Mouse (Mus musculus) forebrain, embryonic 11.5 days (tissue): ENCODE data around the gene Nutf2-ps1. TPM values are rescaled to one million over a fixed set of nuclear protein-coding genes. Genes with fewer than 3 reads are reported as not detected.
"Not testable (repeated sequence)": the region's sequence is repeated elsewhere in the genome, so short reads cannot be mapped to it uniquely, and the experiment has no call there.

Experiments
- ATAC-seq: fragments of 200-750 bp; cut with Nextera tagmentation; replicated peaks from 2 replicates; pipeline ENCODE4 v1.8.0; 2017; ENCODE audit warnings: moderate TSS enrichment; ENCODE audit not compliant: low FRiP score
- DNase-seq: peaks from one replicate; pipeline ENCODE4 v3.0.0-alpha.2; 2017; ENCODE audit warnings: low spot score
- H3K27ac ChIP-seq: fragments of 300-500 bp; sonication (generic); 2 replicates; pipeline ENCODE4 v1.5.1; 2014; ENCODE audit warnings: low read depth, low read length
- H3K27me3 ChIP-seq: fragments of 300-500 bp; sonication (generic); 2 replicates; pipeline ENCODE4 v1.6.1; 2014; ENCODE audit warnings: mild to moderate bottlenecking, low read length, mixed read lengths; ENCODE audit not compliant: control insufficient read depth, insufficient read depth
- H3K36me3 ChIP-seq: fragments of 300-500 bp; sonication (generic); 2 replicates; pipeline ENCODE4 v1.6.1; 2014; ENCODE audit warnings: mild to moderate bottlenecking, low read length, moderate library complexity, mixed read lengths; ENCODE audit not compliant: control insufficient read depth, insufficient read depth
- H3K4me1 ChIP-seq: fragments of 300-500 bp; sonication (generic); replicated peaks from 2 replicates; pipeline ENCODE4 v1.6.1; 2014; ENCODE audit warnings: low read length, mixed read lengths; ENCODE audit not compliant: control insufficient read depth, insufficient read depth
- H3K4me2 ChIP-seq: fragments of 300-500 bp; sonication (generic); 2 replicates; pipeline ENCODE4 v1.6.1; 2014; ENCODE audit warnings: low read depth, mild to moderate bottlenecking, low read length, moderate library complexity, mixed read lengths; ENCODE audit not compliant: severe bottlenecking
- H3K4me3 ChIP-seq: fragments of 300-500 bp; sonication (generic); 2 replicates; pipeline ENCODE4 v1.5.1; 2014; ENCODE audit warnings: low read depth, low read length
- H3K9ac ChIP-seq: fragments of 300-500 bp; sonication (generic); 2 replicates; pipeline ENCODE4 v1.6.1; 2014; ENCODE audit warnings: low read length
- H3K9me3 ChIP-seq: fragments of 300-500 bp; sonication (generic); 2 replicates; pipeline ENCODE4 v1.6.1; 2016; ENCODE audit warnings: low read length, mixed read lengths; ENCODE audit not compliant: control insufficient read depth
- WGBS: fragments of 180-500 bp; shearing (Covaris S2); extraction: QIAGEN DNeasy Blood & Tissue Kit; methylation state at CpG from one replicate; pipeline ENCODE4 v1.1.7; 2014; 5-methylcytosine and 5-hydroxymethylcytosine counted together
- polyA plus RNA-seq: library from polyadenylated mRNA; unstranded; fragments of >200 nt; fragmentation: Nextera tagmentation; extraction: Ambion mirVana; gene quantifications from 2 replicates; pipeline ENCODE4 v1.2.1, GENCODE M21; 2014

The Nutf2-ps1 gene
- polyA plus RNA-seq, 1 experiment from 2014 or later: 467 TPM

DNA sequence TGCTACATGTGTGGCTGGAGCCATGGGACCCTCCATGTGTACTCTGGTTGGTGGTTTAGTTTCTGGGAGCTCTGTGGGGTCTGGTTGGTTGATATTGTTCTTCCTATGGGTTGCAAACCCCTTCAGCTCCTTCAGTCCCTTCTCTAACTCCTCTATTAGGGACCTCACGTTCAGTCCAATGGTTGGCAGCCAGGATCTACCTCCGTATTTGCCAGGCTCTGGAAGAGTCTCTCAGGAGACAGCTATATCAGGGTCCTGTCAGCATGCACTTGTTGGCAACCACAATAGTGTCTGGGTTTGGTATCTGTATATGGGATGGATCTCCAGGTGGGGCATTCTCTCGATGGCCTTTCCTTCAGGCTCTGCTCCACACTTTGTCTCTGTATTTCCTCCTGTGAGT is 1.2 kb downstream of the Nutf2-ps1 start:
- DNase-seq, H3K4me1 ChIP-seq, H3K27ac ChIP-seq, H3K36me3 ChIP-seq, H3K4me2 ChIP-seq, ATAC-seq, H3K4me3 ChIP-seq, H3K27me3 ChIP-seq, H3K9ac ChIP-seq: not testable (repeated sequence)
- H3K9me3 ChIP-seq: peaks cover 10% of the 10 kb centered on the region
- WGBS: 84% methylated on average over 3 of the region's 3 CpGs

DNA sequence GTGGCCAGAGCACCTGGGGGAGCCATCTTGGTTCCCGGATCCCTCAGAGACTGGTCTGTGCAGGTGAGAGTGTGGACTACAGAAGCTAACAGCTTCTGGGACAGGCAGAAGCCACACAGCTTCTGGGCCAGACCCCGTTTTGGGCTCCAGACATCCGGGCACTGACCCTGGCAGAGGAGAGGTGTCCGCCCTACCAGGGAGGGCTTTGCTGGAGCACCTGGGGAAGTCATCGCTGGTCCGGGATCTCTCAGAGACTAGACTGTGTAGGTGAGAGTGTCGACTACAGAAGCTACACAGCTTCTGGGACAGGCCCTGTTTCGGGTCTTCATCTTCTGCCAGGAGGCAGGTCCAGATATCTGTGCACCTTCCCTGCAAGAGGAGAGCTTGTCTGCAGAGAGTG is 8.6 kb downstream of the Nutf2-ps1 start:
- not testable (repeated sequence) for H3K27me3 ChIP-seq, H3K9ac ChIP-seq, H3K4me3 ChIP-seq, H3K4me2 ChIP-seq, ATAC-seq, H3K36me3 ChIP-seq, H3K27ac ChIP-seq, H3K4me1 ChIP-seq
- H3K9me3 ChIP-seq: peaks cover 10% of the 10 kb centered on the region
- DNase-seq: peak; percentile 37
- 85% methylated on average over 8 of the region's 8 CpGs for WGBS

DNA sequence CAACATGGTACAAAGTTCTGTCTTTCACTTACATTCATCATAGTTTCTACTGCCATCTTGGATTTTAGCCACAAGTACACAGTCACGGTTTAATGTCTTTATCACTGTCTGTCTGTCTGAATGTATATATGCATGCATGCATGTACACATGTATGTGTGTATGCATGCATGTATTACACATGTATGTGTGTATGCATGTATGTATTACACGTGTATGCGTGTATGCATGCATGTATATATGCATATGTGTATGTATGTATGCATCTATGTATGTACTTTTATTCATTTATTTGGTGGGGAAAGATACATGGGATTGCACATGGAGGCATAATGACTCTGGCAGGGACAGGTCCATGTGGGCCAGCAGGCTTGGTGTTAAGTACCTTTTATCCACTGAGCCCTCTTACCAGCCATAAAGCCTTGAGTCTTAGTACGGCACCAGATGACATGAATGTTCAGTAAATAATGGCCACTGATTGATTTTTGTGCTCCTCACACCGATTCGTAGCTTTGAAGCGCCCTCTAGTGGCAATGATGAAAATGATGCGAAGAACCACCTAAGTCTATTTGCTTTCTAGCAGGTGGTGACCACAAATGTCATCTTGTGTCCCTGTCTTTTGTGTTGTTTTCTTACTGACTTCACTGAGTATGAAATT is 10.1 kb downstream of the Nutf2-ps1 start:
- no peak overlapping the region for H3K27ac ChIP-seq
- no peak overlapping the region for H3K4me2 ChIP-seq
- ATAC-seq (peak; percentile 67), DNase-seq (peak; percentile 71)
- H3K4me1 ChIP-seq: no peaks in the 10 kb centered on the region
- no peaks in the 10 kb centered on the region for H3K36me3 ChIP-seq
- no peak overlapping the region for H3K4me3 ChIP-seq
- H3K9me3 ChIP-seq: no peaks in the 10 kb centered on the region; the same call in 1 of the 2 replicates
- 14% methylated on average over 8 of the region's 8 CpGs for WGBS
- no peak overlapping the region for H3K9ac ChIP-seq
- no peaks in the 10 kb centered on the region for H3K27me3 ChIP-seq

DNA sequence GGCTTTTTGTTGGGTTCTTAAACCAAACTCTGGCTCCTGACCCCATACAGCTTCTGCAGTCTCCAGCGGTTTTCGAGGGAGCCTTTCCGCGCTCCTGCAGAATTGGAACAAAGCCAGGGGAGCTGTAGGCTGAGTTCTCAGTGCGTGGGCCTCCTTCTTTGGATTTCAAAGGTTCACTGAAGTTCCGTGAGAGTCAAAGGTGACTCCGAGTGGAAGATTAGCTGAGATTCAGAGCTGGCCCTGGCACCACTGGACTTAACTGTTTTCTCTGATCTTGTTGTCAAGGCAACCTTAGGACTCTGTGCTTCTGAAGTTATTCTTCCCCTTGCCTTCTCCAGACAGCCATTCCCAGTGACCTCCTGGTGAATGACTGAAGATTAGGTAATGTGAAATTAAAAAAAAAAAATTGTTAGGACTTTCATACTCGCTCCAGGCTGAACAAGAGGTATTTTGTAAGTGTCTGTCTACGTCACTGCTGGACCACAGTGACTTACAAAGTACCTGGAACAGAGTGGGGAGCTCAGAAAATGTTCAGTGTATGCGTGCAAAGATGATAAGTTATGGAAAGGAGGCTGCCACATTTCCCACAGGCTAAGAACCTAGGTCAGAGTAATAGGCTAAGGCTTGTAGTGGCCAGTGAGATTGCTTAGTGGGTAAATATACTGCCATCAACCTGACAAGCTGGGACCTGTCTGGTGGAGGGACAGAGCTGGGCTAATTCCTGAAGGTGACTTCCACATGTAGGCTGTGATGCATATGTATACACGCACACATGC is 11.7 kb downstream of the Nutf2-ps1 start:
- WGBS: 50% methylated on average over 11 of the region's 11 CpGs
- Histone ChIP-seq H3K9me3 (no peaks in the 10 kb centered on the region), H3K27ac (no peak overlapping the region), H3K27me3 (no peaks in the 10 kb centered on the region), H3K36me3 (no peaks in the 10 kb centered on the region), H3K9ac (no peak overlapping the region), H3K4me3 (no peak overlapping the region), H3K4me2 (no peak overlapping the region), H3K4me1 (no peaks in the 10 kb centered on the region)
- ATAC-seq (no peak), DNase-seq (peak; percentile 46)

DNA sequence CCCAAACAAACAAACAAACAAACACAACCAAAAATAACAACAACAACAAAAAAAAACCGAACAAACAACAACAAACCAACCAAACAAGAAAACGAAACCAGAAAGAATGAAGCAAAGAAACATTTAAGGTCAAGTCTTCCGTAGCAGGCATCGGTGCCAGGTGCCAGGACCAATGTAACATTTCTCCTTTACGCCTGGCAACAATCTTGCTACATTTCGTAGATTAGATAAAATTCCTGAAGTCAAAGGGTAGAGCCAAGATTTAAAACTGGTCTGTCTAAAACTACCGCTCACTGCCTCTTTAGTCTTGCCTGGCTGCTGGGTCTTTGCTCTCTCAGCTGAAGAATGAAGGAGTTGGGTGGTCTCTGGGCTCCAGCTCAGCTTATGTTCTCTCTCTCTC is 12.8 kb downstream of the Nutf2-ps1 start:
- Histone ChIP-seq H3K27me3 (no peaks in the 10 kb centered on the region), H3K27ac (no peak overlapping the region), H3K4me2 (no peak overlapping the region), H3K4me3 (no peak overlapping the region), H3K9ac (no peak overlapping the region), H3K4me1 (no peaks in the 10 kb centered on the region), H3K9me3 (no peaks in the 10 kb centered on the region), H3K36me3 (no peaks in the 10 kb centered on the region)
- DNase-seq (peak; percentile 11), ATAC-seq (no peak)
- 88% methylated on average over 7 of the region's 7 CpGs for WGBS

DNA sequence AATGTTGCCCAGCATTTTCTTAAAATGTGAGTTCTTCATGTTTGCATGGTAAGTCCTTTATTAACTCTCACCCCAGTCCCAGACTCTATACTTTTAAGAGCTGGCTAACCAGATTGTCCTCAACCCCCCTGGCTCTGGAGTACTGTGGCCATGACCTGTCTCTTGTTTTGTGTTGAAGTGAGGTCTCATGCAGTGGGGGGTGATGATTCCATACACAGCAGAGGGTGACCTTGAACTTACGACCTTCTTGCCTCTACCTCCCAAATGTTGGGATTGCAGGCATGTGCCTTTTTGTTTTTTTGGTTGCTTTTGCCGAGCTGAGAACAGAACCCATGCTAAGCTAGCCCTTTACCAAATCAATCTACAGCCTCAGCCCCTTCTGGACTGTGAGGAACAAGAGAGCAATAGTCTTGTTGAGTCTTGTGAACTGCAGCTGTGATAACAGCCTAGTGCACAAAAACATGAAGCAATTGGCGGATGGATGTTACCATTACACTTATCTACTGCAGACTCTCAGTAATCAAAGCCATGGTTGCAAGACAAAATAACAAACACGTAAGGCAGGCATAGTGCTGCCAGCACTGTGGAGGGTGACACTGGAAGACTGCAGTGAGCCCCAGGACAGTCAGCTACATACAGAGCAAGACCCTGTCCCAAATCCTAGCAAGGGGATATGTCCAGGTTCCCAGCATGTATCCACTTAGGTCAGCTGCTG is 13.4 kb downstream of the Nutf2-ps1 start:
- H3K27ac ChIP-seq: no peak overlapping the region
- no peaks in the 10 kb centered on the region for H3K4me1 ChIP-seq
- ATAC-seq (no peak), DNase-seq (peak; percentile 44)
- no peaks in the 10 kb centered on the region for H3K9me3 ChIP-seq
- no peak overlapping the region for H3K4me2 ChIP-seq
- no peak overlapping the region for H3K4me3 ChIP-seq
- H3K9ac ChIP-seq: no peak overlapping the region
- no peaks in the 10 kb centered on the region for H3K27me3 ChIP-seq
- WGBS: 84% methylated on average over 4 of the region's 4 CpGs
- no peaks in the 10 kb centered on the region for H3K36me3 ChIP-seq

DNA sequence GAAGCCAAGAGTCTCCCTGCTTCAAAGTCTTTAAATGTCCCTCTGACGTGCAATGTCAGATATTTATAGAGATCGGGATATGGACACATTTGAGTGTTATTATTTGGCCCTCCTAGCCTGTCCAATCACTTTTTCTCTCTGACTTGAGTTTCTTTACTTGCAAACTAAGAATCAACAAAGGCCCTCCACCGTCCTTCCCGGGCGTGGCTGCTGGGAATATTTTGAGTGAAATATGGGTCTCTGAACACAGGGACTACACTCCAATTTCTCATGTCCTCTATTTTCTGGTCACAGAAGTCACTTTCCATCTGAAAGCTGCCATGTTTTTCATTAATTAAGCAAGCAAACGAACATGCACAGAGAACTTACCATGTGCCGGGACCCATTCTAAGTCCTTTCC is 14.3 kb downstream of the Nutf2-ps1 start:
- Histone ChIP-seq H3K9ac (no peak overlapping the region), H3K27ac (no peak overlapping the region)
- ATAC-seq: no peak

DNA sequence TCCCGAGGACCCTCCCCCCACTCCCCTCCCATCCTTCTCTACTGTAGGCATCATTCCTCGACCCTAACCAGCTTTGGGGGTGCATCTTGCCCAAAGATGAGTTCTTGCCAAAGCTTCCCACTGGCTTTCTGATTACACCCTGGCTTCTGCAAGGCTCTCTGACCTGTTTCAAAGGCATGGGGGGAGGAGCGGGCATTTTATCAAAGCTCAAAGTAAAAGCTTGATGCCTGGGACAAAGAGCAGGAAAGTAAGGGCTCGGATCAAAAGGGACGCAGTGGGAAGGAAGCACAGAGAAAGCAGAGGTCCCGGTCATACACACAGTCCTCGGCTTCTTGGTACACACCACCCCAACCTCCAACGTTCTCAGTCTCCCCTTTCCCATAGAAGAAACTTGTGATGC is 14.7 kb downstream of the Nutf2-ps1 start:
- no peaks in the 10 kb centered on the region for H3K36me3 ChIP-seq
- WGBS: 42% methylated on average over 8 of the region's 8 CpGs
- no peaks in the 10 kb centered on the region for H3K4me1 ChIP-seq

More for the DNA sequence above, 14.3 kb downstream of the Nutf2-ps1 start:
- Histone ChIP-seq H3K36me3 (no peaks in the 10 kb centered on the region), H3K27me3 (no peaks in the 10 kb centered on the region), H3K9me3 (no peaks in the 10 kb centered on the region), H3K4me1 (no peaks in the 10 kb centered on the region), H3K4me3 (no peak overlapping the region), H3K4me2 (no peak overlapping the region)
- no peak for DNase-seq
- WGBS: 88% methylated on average over 7 of the region's 7 CpGs

More for the DNA sequence above, 14.7 kb downstream of the Nutf2-ps1 start:
- Histone ChIP-seq H3K4me2 (no peak overlapping the region), H3K27ac (no peak overlapping the region), H3K27me3 (no peaks in the 10 kb centered on the region), H3K4me3 (no peak overlapping the region), H3K9me3 (no peaks in the 10 kb centered on the region), H3K9ac (no peak overlapping the region)
- DNase-seq (peak; percentile 28), ATAC-seq (no peak)
